In the genomic region with DNA sequence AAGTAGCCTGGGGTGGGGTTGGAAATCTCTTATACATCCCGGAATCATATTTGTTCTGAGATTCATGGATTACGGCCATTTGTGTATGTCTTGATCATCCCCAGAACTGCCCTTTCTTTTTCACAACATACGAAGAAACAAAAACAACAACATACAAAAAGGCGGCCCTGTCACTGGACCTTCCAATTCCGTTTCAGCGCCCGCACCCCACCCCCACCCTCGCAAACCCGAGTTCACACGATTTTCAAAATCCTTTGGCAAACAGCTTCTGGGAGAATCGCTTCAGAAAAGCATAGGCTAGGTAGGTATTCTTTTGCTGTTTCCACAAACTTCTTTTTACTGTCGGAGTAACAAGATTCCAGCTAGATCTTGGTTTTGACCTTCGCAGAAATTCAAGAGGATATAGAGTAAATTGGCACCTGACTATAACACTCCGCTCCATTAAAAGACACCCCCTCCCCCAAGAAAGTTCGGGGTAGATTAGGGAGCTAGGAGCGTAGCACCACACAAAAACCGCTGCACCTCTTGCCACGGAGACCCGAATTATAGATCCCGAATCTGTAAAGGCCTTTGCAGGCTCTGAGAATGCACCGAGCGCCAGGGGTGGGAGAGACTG, we compare ENCODE assay signal across 9 mouse cellular contexts. TPM values are rescaled to one million over a fixed set of nuclear protein-coding genes. Genes with fewer than 3 reads are reported as not detected.
DNase-seq lines count a peak whose midpoint lies in the region; ATAC-seq and TF ChIP-seq lines count a peak whose summit lies in the region.
"Had no signal": no experiment of that assay in that cellular context is flagged by ENCODE, and none has a peak within 500 bp of the region (broad histone marks: within the 10 kb centered on the region; RNA-seq: fewer than 3 reads in every experiment).

No protein-coding gene starts in this region.

- H3K4me3 ChIP-seq in lung, embryonic 16.5 days (ENCODE audit: low read length): peak overlapping the region; percentile 32
- H3K4me3 ChIP-seq in forebrain, embryonic 16.5 days (replicated peaks; ENCODE audit: low read length): peak overlapping the region; percentile 64
- H3K4me3 ChIP-seq in limb, embryonic 14.5 days (replicated peaks; ENCODE audit: low read length): peak overlapping the region; percentile 35
- peak overlapping the region; percentile 28 for H3K4me3 ChIP-seq in stomach, postnatal 0 days (ENCODE audit: low read depth, low read length)

- no peak for DNase-seq in lung, postnatal 36 days
- DNase-seq in limb, embryonic 14.5 days (ENCODE audit: low spot score): no peak
- no peak for DNase-seq in stomach, postnatal 0 days (ENCODE audit: low spot score)
- DNase-seq in spleen, postnatal 10 days (ENCODE audit: low spot score in 2 of 2): no peak
- no peak for DNase-seq in retina, embryonic 14.5 days (ENCODE audit: low spot score)

- TF ChIP-seq CTCF in stomach, postnatal 0 days (IDR thresholded peaks at IDR 0.05; ENCODE audit: low read depth): no peak

- peak overlapping the region; percentile 61; the same call in 1 of the 2 replicates for H3K4me2 ChIP-seq in lung, embryonic 16.5 days (ENCODE audit: low read depth, low read length)
- H3K4me2 ChIP-seq in forebrain, embryonic 16.5 days (ENCODE audit: low read length): peak overlapping the region; percentile 69
- peak overlapping the region; percentile 57 for H3K4me2 ChIP-seq in limb, embryonic 14.5 days (replicated peaks; ENCODE audit: low read depth, low read length, severe bottlenecking)
- H3K4me2 ChIP-seq in stomach, postnatal 0 days (replicated peaks; ENCODE audit: low read depth): peak overlapping the region; percentile 57; the same call in 1 of the 2 replicates

- no peak overlapping the region for H3K27ac ChIP-seq in lung, embryonic 16.5 days (ENCODE audit: low read length)
- peak overlapping the region; percentile 92 for H3K27ac ChIP-seq in forebrain, embryonic 16.5 days (ENCODE audit: low read length)
- H3K27ac ChIP-seq in limb, embryonic 14.5 days (replicated peaks; ENCODE audit: low read depth, low read length): no peak overlapping the region
- H3K27ac ChIP-seq in stomach, postnatal 0 days (replicated peaks): no peak overlapping the region
- H3K27ac ChIP-seq: liver, embryonic 15.5 days had no signal

- H3K9ac ChIP-seq in lung, embryonic 16.5 days (ENCODE audit: low read length): no peak overlapping the region
- peak overlapping the region; percentile 51 for H3K9ac ChIP-seq in forebrain, embryonic 16.5 days (replicated peaks; ENCODE audit: low read depth, low read length)
- no peak overlapping the region for H3K9ac ChIP-seq in limb, embryonic 14.5 days (ENCODE audit: low read depth, low read length, severe bottlenecking)
- no peak overlapping the region for H3K9ac ChIP-seq in stomach, postnatal 0 days (ENCODE audit: low read length)
- H3K9ac ChIP-seq: liver, embryonic 15.5 days had no signal

- no peak for TF ChIP-seq EP300 in stomach, postnatal 0 days (optimal IDR thresholded peaks at IDR 0.05)

- no peaks in the 10 kb centered on the region for H3K9me3 ChIP-seq in lung, embryonic 16.5 days (ENCODE audit: control insufficient read depth, low read length)
- H3K9me3 ChIP-seq in forebrain, embryonic 16.5 days (ENCODE audit: control insufficient read depth, low read length): no peaks in the 10 kb centered on the region
- no peaks in the 10 kb centered on the region for H3K9me3 ChIP-seq in limb, embryonic 14.5 days (ENCODE audit: control insufficient read depth, low read length)
- H3K9me3 ChIP-seq in stomach, postnatal 0 days (ENCODE audit: control insufficient read depth, low read length): no peaks in the 10 kb centered on the region
- H3K9me3 ChIP-seq: liver, embryonic 15.5 days had no signal

- peaks cover 93% of the 10 kb centered on the region for H3K27me3 ChIP-seq in lung, embryonic 16.5 days (ENCODE audit: control insufficient read depth, insufficient read depth, low read depth, low read length)
- H3K27me3 ChIP-seq in forebrain, embryonic 16.5 days (replicated peaks; ENCODE audit: control insufficient read depth, insufficient read depth, low read length): peaks cover 6% of the 10 kb centered on the region
- peaks cover 98% of the 10 kb centered on the region for H3K27me3 ChIP-seq in limb, embryonic 14.5 days (ENCODE audit: control insufficient read depth, insufficient read depth, low read length)
- peaks cover 57% of the 10 kb centered on the region for H3K27me3 ChIP-seq in stomach, postnatal 0 days (ENCODE audit: control insufficient read depth, insufficient read depth, low read length)

- no peaks in the 10 kb centered on the region for H3K36me3 ChIP-seq in lung, embryonic 16.5 days (ENCODE audit: control insufficient read depth, insufficient read depth, low read length)
- no peaks in the 10 kb centered on the region for H3K36me3 ChIP-seq in forebrain, embryonic 16.5 days (ENCODE audit: control insufficient read depth, insufficient read depth)
- H3K36me3 ChIP-seq in limb, embryonic 14.5 days (ENCODE audit: control insufficient read depth, insufficient read depth, low read length): no peaks in the 10 kb centered on the region
- H3K36me3 ChIP-seq in stomach, postnatal 0 days (ENCODE audit: control insufficient read depth, insufficient read depth, low read length): no peaks in the 10 kb centered on the region
- H3K36me3 ChIP-seq: liver, embryonic 15.5 days had no signal

- peaks cover 12% of the 10 kb centered on the region for H3K4me1 ChIP-seq in lung, embryonic 16.5 days (replicated peaks; ENCODE audit: control insufficient read depth, insufficient read depth, low read length)
- peaks cover 42% of the 10 kb centered on the region for H3K4me1 ChIP-seq in forebrain, embryonic 16.5 days (replicated peaks; ENCODE audit: control insufficient read depth, insufficient read depth, low read length)
- peaks cover 14% of the 10 kb centered on the region for H3K4me1 ChIP-seq in limb, embryonic 14.5 days (ENCODE audit: control insufficient read depth, insufficient read depth, low read length)
- H3K4me1 ChIP-seq in stomach, postnatal 0 days (replicated peaks; ENCODE audit: control insufficient read depth, insufficient read depth): no peaks in the 10 kb centered on the region
- H3K4me1 ChIP-seq: liver, embryonic 15.5 days had no signal

- TF ChIP-seq POLR2A in limb, embryonic 14.5 days (IDR thresholded peaks at IDR 0.05; ENCODE audit: borderline replicate concordance, extremely low read depth, insufficient read depth, insufficient read length): no peak

- no peak for ATAC-seq in lung, embryonic 16.5 days (ENCODE audit: low read depth)
- no peak for ATAC-seq in forebrain, embryonic 16.5 days
- no peak for ATAC-seq in limb, embryonic 14.5 days (ENCODE audit: low FRiP score, low read depth)
- no peak for ATAC-seq in stomach, postnatal 0 days (ENCODE audit: low FRiP score, low TSS enrichment)

- 3% methylated on average over 22 of the region's 22 CpGs for WGBS in lung, embryonic 16.5 days
- WGBS in forebrain, embryonic 16.5 days: 1% methylated on average over 22 of the region's 22 CpGs
- WGBS in limb, embryonic 14.5 days: 2% methylated on average over 22 of the region's 22 CpGs
- WGBS in stomach, postnatal 0 days: 4% methylated on average over 22 of the region's 22 CpGs

RNA-seq across cellular contexts. Expression of a gene that starts 0.6 kb away (rescaled TPM):
- polyA plus RNA-seq in lung, embryonic 16.5 days (2015; fragmentation: Nextera tagmentation; extraction: Ambion mirVana): not detected in 2 replicates
- 4.4 and 4.5 TPM in 2 replicates for polyA plus RNA-seq in forebrain, embryonic 16.5 days (2015; fragmentation: Nextera tagmentation; extraction: Ambion mirVana)
- polyA plus RNA-seq in limb, embryonic 14.5 days (2012; rRNA removed): 0.05 and 0.13 TPM in 2 replicates
- not detected in 2 replicates for polyA plus RNA-seq in limb, embryonic 14.5 days (2014; fragmentation: Nextera tagmentation; extraction: Ambion mirVana)
- 0.02 TPM in 1 of 2 replicates, not detected in the other for polyA plus RNA-seq in stomach, postnatal 0 days (2015; fragmentation: Nextera tagmentation; extraction: Ambion mirVana)
- polyA plus RNA-seq: gonadal fat pad, adult 2 months; liver, embryonic 15.5 days had no signal
